Comparison of ENCODE assay signal across 18 mouse cellular contexts in genomic region chr11:85383975-85384821, GRCm38 (mm10). TPM values are rescaled to one million over a fixed set of nuclear protein-coding genes. Genes with fewer than 3 reads are reported as not detected.
DNase-seq lines count a peak whose midpoint lies in the region; TF ChIP-seq lines count a peak whose summit lies in the region.
"Had no signal": no experiment of that assay in that cellular context is flagged by ENCODE, and none has a peak within 500 bp of the region (broad histone marks: within the 10 kb centered on the region; RNA-seq: fewer than 3 reads in every experiment).

No protein-coding gene starts in this region.

- H3K27me3 ChIP-seq in heart, embryonic 10.5 days (ENCODE audit: insufficient read depth, poor library complexity, severe bottlenecking) = no peaks in the 10 kb centered on the region
- no peaks in the 10 kb centered on the region for H3K27me3 ChIP-seq in heart, adult 2 months (ENCODE audit: control insufficient read depth, insufficient read depth, low read length)
- H3K27me3 ChIP-seq in myocyte (ENCODE audit: control insufficient read depth, insufficient read depth, insufficient read length) = no peaks in the 10 kb centered on the region
- H3K27me3 ChIP-seq: heart, embryonic 13.5 days; limb, embryonic 12.5 days; liver, embryonic 12.5 days; neural tube, embryonic 12.5 days had no signal

- no peak for TF ChIP-seq EP300 in heart, adult 2 months (IDR thresholded peaks at IDR 0.05; ENCODE audit: insufficient read depth, low read depth, low read length)

- no peak for DNase-seq in heart, embryonic 10.5 days (ENCODE audit: low spot score)
- no peak for DNase-seq in heart, adult 2 months
- peak; percentile 76 for DNase-seq in 3T3-L1 (ENCODE audit: low read depth, low spot score)
- peak; percentile 3 for DNase-seq in brain, embryonic 14.5 days (ENCODE audit: low read depth)
- no peak for DNase-seq in adrenal gland, postnatal 4 days (ENCODE audit: low spot score in 2 of 2)
- DNase-seq in spleen, adult 18-20 months = no peak
- DNase-seq: adrenal gland, postnatal 14 days; cerebellum, adult 18-20 months; forebrain, postnatal 0 days; heart, postnatal 4 days; right cerebral cortex, postnatal 14 days; thymus, postnatal 36 days had no signal

- intact Hi-C loops in heart, adult 2 months (cut with DNase I) = loop anchor here (5.0 kb wide), 5 partner anchors 88 to 788 kb away; no protein-coding TSS in a partner anchor

- no peaks in the 10 kb centered on the region for H3K36me3 ChIP-seq in heart, embryonic 10.5 days
- no peaks in the 10 kb centered on the region for H3K36me3 ChIP-seq in heart, adult 2 months (ENCODE audit: control insufficient read depth, insufficient read depth, low read length)
- H3K36me3 ChIP-seq in myocyte (ENCODE audit: control insufficient read depth, insufficient read depth) = no peaks in the 10 kb centered on the region
- H3K36me3 ChIP-seq: heart, embryonic 13.5 days; limb, embryonic 12.5 days; liver, embryonic 12.5 days; neural tube, embryonic 12.5 days had no signal

- no peaks in the 10 kb centered on the region for H3K9me3 ChIP-seq in heart, embryonic 10.5 days
- H3K9me3 ChIP-seq: heart, embryonic 13.5 days; limb, embryonic 12.5 days; liver, embryonic 12.5 days; neural tube, embryonic 12.5 days had no signal

- TF ChIP-seq CTCF in heart, adult 2 months (IDR thresholded peaks at IDR 0.05) = no peak
- no peak for TF ChIP-seq CTCF in brain, embryonic 14.5 days (IDR thresholded peaks at IDR 0.05; ENCODE audit: borderline replicate concordance, extremely low read depth, insufficient read depth, insufficient read length)

- H3K4me2 ChIP-seq in myocyte (ENCODE audit: low read depth) = peak overlapping the region; percentile 58
- H3K4me2 ChIP-seq: heart, embryonic 13.5 days; limb, embryonic 12.5 days; liver, embryonic 12.5 days; midbrain, embryonic 11.5 days; neural tube, embryonic 12.5 days had no signal

- no peak overlapping the region for H3K9ac ChIP-seq in heart, adult 2 months (ENCODE audit: low read depth, low read length)
- H3K9ac ChIP-seq: forebrain, postnatal 0 days; heart, embryonic 13.5 days; limb, embryonic 12.5 days; liver, embryonic 12.5 days; neural tube, embryonic 12.5 days had no signal

- peak overlapping the region; percentile 3; the same call in 1 of the 2 replicates for H3K27ac ChIP-seq in heart, embryonic 10.5 days
- no peak overlapping the region for H3K27ac ChIP-seq in heart, adult 2 months
- H3K27ac ChIP-seq: heart, embryonic 13.5 days; limb, embryonic 12.5 days; liver, embryonic 12.5 days; neural tube, embryonic 12.5 days had no signal

- WGBS in heart, embryonic 10.5 days = 84% methylated on average over 7 of the region's 7 CpGs
- 92% methylated on average over 7 of the region's 7 CpGs for WGBS in heart, adult 2 months

- no peak overlapping the region for H3K4me3 ChIP-seq in heart, embryonic 10.5 days
- H3K4me3 ChIP-seq in heart, adult 2 months = no peak overlapping the region
- no peak overlapping the region for H3K4me3 ChIP-seq in myocyte
- H3K4me3 ChIP-seq: heart, embryonic 13.5 days; limb, embryonic 12.5 days; liver, embryonic 12.5 days; neural tube, embryonic 12.5 days had no signal

- no peaks in the 10 kb centered on the region for H3K4me1 ChIP-seq in heart, embryonic 10.5 days
- no peaks in the 10 kb centered on the region for H3K4me1 ChIP-seq in heart, adult 2 months (ENCODE audit: control insufficient read depth, insufficient read depth, low read length)
- H3K4me1 ChIP-seq: heart, embryonic 13.5 days; limb, embryonic 12.5 days; liver, embryonic 12.5 days; neural tube, embryonic 12.5 days had no signal

- H3ac ChIP-seq in myocyte (ENCODE audit: control insufficient read depth, insufficient read length) = no peak overlapping the region

- TF ChIP-seq POLR2A in heart, adult 2 months (IDR thresholded peaks at IDR 0.05; ENCODE audit: insufficient read depth, low read depth, low read length) = no peak
- TF ChIP-seq POLR2A in brain, embryonic 14.5 days (IDR thresholded peaks at IDR 0.05; ENCODE audit: borderline replicate concordance, extremely low read depth, insufficient read depth, insufficient read length, poor library complexity, severe bottlenecking) = no peak
- TF ChIP-seq POLR2A in myocyte (IDR thresholded peaks at IDR 0.05; ENCODE audit: insufficient read length, low read depth) = no peak

- no peaks in the 10 kb centered on the region for H3K79me2 ChIP-seq in heart, adult 2 months (replicated peaks; ENCODE audit: control insufficient read depth, insufficient read depth, low read length)
- no peaks in the 10 kb centered on the region for H3K79me2 ChIP-seq in myocyte (ENCODE audit: control insufficient read depth, insufficient read depth)

TF ChIP-seq in myocyte, 11 proteins besides CTCF, POLR2A, EP300 and RAD21:
- TF ChIP-seq CEBPB (IDR thresholded peaks at IDR 0.05; ENCODE audit: insufficient read depth, poor library complexity, severe bottlenecking) (0 out of 2 replicates have a peak, but pooled peaks have one; percentile 6), USF1 (IDR thresholded peaks at IDR 0.05; ENCODE audit: low read depth) (no peak), MYOD1 (IDR thresholded peaks at IDR 0.05; ENCODE audit: control insufficient read depth in 1 of 3, insufficient read length in 2 of 3, low read depth in 2 of 3) (peak; percentile 7 to 61 (median 37))

RNA-seq across cellular contexts. Expression of gene Bcas3, which starts 31.2 kb away (rescaled TPM):
- polyA plus RNA-seq in heart, embryonic 10.5 days (2016; fragmentation: Nextera tagmentation; extraction: Ambion mirVana) = 20.1 and 22.4 TPM in 2 replicates
- 10 to 100 TPM; 36.0 to 40.4 TPM for total RNA-seq in heart, adult 2 months (2021)
- polyA plus RNA-seq in heart, adult 2 months (2012; rRNA removed) = 23.0 and 26.6 TPM in 2 replicates
- 19.3 and 26.2 TPM in 2 replicates for polyA plus RNA-seq in brain, embryonic 14.5 days (2012; rRNA removed)
- polyA plus RNA-seq in myocyte (2012; fragmentation: generic; extraction: Trizol) = 30.1 TPM
- total RNA-seq in adrenal gland, postnatal 4 days (2021) = 10 to 100 TPM; 43.8 to 43.9 TPM

Comparison
In these comparisons a context has a peak if more than half of its experiments do, and no peak if none do; other contexts are left out.
1. DNase-seq: peak in 3T3-L1 (single experiment) and brain, embryonic 14.5 days (single experiment); none in heart, embryonic 10.5 days (single experiment), heart, adult 2 months (0 of 2), adrenal gland, postnatal 4 days (0 of 2) and spleen, adult 18-20 months (0 of 2).